Mouse (Mus musculus) activated CD4-positive, CD25-positive, alpha-beta regulatory T cell, adult 4 months (primary cell): ENCODE results near the gene Cyth3. TPM values are rescaled to one million over a fixed set of nuclear protein-coding genes. Genes with fewer than 3 reads are reported as not detected.

Source experiments
- ATAC-seq: one replicate; pipeline ENCODE4 v1.8.0; 2017
- polyA plus RNA-seq, 2 experiments: library from polyadenylated mRNA; unstranded; fragments of 100-300 nt; shearing (Covaris generic); gene quantifications; one replicate each; pipeline ENCODE4 v1.2.1; 2017

Gene Cyth3
- polyA plus RNA-seq = 10 to 100 TPM; 30.3 to 32.8 TPM

DNA sequence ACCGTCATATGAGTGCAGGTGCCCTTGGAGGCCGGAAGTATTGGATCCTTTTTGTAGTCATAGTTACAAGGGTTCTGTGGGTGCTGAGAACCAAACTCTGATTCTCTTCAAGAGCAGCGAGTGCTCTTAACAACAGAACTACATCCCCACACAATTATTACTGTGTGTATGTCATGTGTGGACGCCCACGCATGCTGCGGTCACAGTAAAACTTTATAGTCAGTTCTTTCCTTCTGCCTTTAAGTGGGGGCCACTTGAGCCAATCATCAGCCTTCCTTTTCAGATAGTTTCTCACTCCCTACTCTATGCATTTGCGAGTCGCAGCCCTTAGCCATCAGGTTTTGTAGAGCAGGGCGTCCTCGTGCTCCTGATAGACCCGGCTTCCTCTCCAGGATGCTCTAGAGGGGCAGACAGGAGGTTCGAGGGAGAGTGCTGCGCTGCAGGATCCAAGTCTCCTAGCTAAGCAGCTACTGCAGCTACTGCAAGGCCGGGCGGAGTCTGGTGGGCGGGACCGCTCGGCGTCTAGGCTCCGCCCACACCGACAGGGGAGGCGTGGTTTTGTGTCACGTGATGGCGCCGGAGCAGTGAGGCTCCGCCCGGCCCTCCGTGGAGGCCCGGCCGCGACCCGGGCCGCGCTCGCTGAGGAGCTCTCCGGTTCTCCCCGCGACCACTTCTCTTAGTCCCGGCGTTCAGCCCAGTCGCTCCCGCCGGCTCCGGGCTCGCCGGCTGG, at the start of gene Cyth3:
Cyth3 (plus strand) TSS at position 555 of the 730 bp plus-strand sequence.
- ATAC-seq = peak; percentile 81

DNA sequence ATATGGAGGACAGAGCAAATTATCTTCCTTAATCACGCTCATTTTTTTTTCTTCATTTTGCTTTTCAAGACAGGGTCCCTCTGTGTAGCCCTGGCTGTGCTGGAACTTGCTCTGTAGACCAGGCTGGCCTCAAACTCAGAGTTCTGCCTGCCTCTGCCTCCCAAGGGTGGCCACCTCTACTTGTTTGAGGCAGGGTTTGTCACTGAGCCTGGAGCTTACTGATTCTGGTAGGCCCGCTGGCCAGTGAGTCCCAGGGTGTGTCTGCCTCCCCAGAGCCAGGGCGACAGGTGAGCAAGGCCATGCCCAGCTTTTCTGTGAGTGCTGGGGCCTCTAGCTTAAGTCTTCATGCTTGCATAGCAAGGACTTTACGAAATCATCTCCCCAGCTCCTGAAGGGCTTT, 49.2 kb upstream of the Cyth3 start:
- no peak for ATAC-seq

DNA sequence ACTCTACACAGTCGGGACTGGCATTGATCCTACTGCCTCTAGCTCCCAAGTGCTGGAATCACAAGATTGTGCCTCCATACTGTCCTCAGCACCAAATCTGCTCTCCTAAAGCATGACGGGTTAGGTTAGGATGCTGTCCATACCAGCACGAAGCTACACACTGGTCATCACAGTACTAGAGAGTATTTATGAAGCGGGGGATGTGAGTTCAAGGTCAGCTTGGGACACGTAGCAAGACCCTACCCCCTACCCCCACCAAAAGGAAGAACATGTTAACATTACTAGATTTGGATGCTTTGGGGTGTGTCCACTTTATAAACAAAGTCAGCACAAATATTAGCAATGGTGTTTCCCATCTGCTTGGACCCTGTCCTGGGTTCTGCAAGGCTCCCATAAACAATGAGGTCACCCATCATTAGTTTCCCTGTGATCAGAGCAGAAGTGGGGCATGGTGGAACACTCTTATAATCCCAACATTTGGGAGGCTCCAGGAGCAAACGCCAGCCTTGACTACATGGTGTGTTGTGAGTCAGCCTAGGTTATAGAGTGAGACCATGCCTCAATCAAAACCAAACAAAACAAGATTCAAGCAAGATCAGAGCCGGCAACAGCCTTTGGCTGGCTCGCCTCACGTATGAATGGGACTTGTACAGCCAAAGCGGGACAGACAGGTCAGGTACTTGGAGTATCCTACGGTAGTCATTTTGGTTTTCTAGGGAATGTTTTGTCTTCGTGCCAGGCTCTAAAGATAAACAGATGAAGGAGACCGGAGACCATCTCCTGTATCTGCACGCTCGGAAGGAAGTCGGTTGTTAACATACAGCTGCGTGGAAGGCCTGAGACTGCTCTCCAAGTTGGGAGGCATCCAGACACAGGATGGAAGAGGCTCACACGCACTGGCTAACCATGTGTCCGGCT, 47.7 kb upstream of the Cyth3 start:
- no peak for ATAC-seq

DNA sequence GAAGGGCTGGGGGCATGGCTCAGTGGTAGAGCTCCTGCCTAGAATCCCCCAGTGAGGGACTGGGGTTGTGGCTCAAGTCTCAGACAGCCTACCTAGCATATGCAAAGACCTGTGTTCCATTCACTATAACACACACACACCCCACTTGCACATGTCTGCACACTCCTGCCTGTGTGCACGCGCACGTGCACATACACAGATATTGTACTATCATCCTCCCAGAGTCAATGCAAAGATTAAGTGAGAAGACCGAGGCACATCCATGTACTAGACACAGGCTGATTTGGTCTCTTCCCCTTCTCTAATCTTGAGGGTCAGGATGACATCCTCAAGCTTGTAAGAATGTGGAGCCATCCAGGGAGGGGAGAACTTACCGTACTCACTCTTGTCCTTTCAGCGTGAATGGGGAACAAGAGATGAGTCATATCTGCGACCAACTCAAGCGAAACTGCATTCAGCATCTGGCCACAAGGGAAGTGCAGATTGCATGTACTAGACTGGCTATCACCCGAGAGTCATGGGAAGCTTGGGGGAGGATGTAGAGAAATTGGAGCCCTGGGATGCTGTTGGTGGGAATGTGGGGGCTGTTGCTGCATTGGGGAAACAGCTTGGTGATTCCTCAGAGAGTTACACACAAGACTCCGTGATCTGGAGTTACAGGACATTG, 42.6 kb upstream of the Cyth3 start:
- ATAC-seq = no peak

DNA sequence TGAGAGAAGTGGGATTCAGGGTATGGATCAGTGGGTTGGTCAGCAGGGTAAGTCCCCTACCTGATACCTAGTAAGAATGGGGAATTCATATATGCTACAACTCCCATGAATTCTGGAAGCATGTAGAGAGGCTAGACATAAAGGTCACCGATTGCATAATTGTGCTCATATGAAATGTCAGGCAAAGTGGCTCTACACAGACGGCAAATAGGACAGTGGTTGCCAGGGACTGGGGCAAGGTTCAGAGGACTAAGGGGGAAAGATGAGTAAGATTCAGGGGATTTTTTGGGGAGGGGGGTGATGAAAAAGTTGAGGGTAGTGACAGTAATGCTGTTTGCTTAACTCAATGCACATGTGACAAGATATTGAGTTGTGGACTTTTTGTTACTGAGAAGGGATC, 41.3 kb upstream of the Cyth3 start:
- ATAC-seq = no peak

DNA sequence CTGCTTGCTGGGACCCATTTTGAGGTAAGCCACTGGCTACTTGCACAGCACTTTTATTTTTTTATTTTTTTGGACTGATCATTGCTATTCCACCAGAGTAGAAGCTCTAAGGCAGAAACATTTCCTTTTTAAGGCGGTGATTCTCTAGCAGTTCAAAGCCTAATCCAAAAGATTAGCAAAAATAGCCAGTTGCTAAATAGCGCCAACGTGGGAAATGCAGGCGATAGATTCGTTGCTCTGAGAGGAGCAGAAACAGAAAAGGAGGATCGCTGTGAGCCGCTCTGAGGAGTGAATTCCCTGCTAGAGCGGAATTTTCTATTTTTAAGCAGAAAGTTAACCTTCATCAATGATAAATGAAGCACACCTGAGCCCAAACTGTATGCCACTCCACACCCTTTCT, 40.4 kb upstream of the Cyth3 start:
- no peak for ATAC-seq

DNA sequence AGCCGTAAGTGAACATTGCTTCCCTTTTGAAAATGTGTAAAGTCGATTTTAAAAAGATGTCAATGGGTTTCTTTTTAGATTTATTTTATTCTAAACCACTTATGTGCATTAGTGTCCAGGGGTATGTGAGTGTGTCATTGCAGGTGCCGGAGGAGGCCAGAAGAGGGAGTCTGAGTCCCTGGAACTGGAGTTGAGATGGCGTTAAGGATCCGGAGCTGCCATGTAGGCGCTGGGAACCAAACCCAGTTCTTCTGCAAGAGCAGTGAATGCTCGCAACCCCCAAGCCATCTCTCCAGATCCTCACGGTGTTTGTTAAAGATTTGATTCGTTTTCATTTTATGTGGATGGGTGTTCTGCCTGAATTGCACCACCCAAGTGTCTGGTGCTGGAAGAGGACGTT, 39.2 kb upstream of the Cyth3 start:
- ATAC-seq = no peak

DNA sequence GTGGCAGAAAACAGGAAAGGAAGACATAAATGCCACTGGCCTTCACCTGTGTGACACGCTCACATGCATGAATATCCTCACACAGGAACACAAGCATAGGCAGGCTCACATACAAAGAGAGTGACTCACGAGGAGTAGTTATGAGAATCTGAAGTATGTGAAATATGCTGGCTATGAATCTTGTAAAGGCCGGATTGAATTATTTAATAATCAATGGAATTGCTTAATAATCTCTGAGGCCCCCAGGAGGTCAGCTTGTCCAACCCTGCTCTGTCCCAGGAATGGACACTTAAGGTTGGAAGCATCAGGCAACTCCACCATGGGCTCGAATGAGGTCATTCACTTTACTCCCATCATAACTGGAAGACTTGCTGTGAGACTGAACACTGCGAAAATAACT, 37.3 kb upstream of the Cyth3 start:
- no peak for ATAC-seq

DNA sequence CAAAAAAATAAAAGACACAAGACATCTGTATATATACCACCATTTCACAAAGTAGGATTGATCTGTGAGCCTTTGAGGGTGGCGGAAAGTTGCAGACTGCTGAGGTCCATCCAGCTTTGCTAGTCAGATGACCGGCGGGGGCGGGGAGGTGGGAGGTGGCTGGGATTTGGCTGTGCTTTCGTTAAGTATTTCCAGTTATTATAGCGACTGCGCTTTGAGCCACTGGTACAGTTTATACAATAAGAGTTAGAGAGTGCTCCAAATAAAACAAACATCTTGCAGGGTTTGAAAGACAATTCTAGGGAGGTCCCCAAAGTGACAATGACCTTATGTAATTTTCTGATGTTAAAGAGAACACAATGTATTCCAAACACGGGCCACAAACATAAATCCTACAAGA, 35.9 kb upstream of the Cyth3 start:
- no peak for ATAC-seq

DNA sequence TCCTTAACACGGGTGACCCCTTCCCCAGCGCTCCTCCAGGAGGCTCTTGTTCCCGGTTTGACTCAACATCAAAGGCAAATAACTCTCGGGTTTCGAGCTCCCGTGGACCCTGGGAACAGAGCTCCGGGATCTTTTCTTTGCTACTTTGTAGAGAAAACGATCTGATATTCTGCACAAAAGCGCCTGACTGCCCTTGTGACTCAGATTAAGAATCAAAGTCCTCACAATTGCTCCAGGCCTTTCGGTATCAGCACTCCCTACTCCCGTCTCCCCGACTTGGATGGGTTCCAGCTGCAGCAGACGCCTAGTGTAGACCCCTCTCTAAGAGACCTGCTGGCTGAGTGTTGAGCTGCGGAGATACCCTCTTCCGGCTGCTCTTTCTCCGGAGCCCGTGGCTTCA, 33.1 kb upstream of the Cyth3 start:
- ATAC-seq = no peak

DNA sequence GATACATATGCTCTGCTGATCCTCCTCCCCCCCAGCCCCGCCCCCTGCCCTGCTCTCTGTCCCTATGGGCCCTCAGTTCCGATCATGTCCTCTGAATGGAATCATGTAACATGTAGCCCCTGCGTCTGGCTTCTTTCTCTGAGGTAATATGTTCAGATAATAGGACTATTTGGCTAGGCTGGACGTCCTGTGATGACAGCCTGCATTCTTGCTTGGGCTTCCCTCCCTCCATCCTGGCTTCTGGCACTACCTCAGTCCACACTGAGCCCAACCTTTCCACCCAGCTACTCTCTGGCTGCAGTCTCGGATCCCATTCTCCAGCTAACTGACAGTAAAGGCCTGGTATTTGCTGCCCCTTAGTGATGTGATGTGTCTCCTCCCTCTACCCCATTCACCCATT, 29.3 kb upstream of the Cyth3 start:
- ATAC-seq = no peak

DNA sequence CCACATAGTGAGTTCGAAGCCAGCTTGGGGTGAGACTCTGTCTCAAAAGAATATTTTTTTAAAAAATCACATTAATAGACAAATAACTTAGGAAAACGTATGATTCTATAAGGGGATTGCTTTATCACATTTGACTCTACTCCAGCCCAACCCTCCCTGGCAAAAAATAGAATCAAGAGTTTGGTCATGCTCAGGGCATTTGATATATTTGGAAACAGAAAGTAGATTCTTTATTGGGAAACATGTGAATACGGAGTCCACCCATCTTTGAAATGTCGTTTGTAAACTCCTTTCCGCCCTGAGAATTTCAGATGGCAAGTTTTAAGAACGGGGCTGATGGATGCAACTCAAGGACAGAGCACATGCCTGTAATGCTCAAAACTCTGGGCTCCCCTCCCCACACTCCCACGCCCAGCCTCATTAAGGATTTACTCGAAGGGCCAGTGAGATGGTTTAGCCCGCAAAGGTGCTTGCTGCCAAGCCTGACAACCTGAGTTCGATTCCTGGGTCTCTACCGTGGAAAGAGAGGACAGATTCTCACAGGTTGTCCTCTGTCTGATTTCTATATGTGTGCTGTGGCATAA, 28.6 kb upstream of the Cyth3 start:
- ATAC-seq = no peak

DNA sequence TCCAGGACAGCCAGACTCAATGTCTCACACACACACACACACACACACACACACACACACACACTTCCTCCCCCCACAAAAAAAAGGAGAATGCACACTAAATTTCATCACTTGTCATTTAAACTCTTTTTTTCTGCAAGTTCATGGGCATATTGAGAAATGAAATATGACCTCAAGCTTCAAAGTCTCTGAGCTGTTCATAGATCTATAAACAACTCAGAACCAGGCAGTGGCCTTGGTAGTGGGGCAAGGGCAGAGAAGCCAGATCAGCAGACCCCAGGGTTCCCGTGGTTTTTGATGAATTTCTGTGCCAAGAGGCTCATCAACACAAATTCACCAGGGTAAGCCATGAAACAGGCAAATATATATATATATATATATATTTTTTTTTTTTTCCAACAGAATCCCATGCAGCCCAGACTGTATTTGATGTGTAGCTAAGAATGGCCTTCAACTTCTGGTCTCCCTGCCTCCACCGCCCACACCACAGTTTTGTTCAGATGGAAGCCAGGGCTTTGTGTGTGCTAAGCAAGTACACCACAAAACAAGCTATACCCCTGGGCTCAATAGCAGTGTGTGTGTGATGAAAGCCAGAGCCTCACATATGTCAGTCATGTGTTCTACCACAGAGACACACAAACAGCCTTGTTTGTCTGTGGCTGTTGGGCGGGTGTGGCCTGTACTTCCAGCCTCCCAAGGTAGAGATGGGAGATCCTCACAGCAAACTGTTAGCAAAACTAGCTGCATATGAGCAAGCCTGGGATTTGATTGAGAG, 27.8 kb upstream of the Cyth3 start:
- no peak for ATAC-seq

DNA sequence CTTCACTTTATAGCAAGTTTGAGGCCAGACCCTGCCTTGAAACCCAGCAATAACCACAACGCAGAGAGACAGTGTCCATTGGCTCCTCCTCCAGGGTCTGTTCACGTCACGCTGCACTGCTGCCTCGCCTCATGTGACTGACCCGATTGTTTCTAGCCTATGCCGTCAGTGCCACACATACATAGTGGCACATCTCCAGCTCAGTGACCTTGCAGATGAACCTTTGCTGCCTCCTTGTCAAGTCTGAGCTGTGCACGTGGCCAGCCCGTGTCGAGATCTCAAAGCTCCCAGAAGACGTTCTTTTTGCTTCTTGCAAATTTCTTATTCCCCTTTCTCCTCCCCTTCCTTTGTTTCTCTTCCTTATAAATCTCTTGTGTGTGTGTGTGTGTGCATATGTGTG, 20.2 kb upstream of the Cyth3 start:
- ATAC-seq = no peak

DNA sequence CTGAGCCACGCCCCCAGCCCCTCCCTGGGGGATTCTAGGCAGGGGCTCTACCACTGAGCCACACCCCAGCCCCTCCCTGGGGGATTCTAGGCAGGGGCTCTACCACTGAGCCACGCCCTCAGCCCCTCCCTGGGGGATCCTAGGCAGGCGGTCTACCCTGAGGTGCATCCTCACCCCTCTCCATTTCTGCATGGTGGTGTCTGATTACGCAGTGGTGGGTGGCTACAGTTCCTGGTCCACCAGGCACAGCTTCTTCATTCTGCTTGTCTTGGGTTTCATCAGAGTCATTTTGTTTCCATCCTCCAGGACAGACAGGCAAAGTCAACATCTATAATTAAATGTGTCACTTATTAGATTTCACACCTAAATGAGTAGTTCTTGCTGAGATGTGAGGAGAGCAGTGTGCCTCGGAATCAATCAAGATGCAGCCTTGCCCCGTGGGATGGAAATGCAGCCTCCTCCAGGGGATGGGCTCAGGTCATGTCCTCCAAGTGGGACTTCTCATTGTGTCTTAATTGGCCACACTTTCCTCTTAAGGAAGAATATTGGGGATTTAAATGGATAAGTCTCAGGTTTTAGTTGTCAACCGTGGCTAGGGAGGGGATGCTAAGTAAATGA, 18.0 kb upstream of the Cyth3 start:
- no peak for ATAC-seq

DNA sequence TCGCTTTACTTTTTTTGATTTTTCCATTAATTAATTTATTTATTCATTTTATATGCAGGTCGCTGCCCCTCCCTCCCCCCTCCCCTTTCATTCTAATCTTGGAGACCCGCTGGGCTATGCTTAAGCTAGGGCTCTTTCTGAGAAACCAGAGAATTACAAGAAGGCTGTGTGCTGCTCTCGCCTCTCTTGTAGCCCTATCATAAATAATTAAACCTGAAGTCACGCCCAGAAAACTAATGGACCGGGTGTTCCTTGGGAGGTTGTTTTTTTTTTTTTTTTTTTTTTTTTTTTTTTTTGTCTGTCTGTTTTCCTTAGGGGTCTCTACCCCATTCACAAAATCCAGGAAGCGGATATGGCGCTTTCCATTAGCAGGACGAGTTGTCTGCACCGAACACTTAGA, 15.5 kb upstream of the Cyth3 start:
- ATAC-seq = no peak

DNA sequence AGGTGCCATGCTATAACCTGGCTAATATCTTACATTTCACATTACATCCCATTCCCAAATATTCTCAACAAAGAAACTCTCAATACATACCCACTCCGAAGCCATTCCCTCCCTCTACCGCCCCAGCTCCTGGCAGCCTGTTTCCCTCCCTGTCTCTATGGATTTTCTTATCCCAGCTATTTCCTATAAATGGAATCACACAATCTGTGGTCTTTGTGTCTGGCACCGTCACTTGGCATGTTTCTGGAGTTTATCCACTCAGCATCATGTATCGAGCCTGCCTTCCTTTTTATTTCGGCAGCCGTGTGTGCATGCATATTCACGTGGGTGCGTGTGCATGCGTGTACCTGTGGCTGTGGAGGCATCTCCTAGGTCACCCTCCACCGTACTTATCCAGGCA, 14.1 kb upstream of the Cyth3 start:
- no peak for ATAC-seq

DNA sequence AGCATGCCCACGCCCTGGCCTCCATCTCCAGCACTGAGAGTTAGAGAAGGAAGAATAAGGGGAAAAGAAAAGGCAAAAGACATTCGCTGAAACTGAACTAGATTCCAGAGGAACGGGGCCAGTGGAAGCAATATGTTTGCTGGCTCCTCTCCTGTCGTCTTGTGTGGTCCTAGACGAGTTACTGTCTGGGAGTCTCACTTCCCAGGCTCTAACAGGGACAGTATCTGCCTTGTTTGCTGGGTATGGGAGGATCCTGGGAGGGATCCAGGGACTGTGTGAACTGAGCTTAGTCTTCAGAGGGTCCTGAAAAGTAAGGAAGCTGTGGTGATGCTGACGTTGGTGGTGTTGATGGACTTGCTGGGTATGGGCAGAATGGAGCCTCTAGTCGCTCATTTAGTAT, 10.3 kb upstream of the Cyth3 start:
- no peak for ATAC-seq

DNA sequence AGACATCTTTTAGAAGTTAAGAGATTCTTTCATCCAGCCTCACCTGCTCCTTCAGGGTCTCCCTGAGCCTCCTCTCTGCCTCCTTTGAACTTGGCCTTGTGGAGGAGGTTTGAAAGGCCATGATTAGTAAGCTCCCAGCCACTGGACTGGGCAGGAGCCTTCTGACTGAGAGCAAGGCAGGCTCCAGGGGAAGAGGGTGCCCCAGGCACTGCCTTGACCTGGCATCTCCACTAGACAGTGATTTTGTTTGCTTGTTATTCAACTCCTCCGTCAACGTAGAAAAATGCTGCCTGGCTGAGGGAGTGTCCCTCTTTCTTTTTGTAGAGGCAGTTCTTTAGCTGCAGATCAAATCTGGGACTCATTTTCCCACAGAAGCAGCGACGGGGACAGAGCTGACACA, 9.0 kb upstream of the Cyth3 start:
- ATAC-seq = no peak

DNA sequence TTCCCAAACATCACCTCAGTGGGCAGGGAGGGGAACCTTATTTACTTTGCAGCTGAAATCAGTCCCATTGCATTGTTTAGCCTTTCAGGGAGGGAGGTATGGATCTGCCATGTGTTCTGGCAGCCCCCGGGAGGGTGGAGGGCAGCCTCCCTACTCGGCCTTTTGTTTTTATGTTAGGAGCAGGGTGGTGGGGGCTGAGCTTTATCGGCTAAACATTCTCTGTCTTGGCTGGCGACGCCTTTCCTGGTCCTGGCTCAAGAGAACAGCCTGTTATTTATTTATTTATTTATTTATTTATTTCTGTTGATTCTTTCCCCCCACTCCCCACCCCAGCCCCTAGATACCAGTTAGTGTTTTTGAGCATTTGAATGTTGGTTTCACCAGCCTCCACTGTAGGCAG, 7.7 kb upstream of the Cyth3 start:
- ATAC-seq = no peak

DNA sequence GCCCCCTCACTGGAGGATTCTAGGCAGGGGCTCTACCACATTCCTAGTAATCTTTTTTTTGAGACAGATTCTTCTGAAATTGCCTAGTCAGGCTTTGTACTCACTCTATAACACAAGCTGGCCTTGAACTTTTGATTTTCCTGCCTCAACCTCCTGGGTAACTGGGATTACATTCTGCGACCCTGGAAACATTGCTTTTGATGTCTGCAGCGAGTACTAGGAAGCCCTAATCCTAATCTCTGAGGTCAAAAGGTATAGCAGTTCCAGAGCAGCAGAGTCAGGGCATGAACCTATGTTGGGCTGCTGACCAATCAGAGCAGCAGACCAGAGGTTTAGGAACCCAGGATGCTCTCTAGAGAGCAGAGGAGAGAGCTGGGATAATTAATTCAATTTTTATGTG, 6.9 kb upstream of the Cyth3 start:
- ATAC-seq = no peak

DNA sequence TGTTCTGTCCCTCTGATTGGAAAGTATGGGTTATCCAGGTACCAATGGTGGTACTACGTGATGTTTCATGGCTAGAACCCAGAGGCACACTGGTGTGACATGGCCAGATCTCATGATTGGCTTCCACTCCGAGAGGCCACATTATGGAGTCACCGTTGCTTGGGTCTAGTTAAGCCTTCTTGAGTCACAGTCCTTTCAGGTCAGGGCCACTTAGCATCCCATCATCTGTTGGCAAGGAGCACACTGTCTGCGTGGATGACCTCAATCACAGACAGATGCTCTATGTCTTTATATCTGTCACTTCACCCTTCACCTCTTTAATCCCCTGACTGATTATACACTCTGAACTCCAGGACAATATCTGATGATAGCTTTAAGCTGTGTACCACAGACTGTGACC, 6.1 kb upstream of the Cyth3 start:
- ATAC-seq = no peak
